ENCODE assay signal across 21 mouse cellular contexts in the genomic region with DNA sequence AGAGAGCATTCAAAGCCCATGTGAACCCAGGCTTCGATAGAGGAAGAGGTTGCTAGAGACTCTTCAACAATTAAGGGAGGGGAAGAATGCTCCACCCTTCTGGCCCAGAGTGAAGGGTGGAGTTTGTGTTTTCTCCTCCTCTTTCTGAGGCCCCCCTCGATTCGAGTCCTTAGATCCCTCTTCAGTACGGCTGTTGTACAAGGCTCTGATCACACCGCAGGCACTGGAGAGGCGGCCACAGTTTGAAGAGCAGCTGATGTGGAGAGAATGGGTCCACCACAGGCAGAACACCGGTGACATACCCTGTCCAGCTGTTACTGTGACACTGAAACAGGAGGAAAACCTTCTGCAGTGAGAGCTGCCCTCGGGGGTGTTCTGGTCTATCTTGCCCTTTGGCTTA.
DNase-seq lines count a peak whose midpoint lies in the region; ATAC-seq and TF ChIP-seq lines count a peak whose summit lies in the region.
"Had no signal": no experiment of that assay in that cellular context is flagged by ENCODE, and none has a peak within 500 bp of the region (broad histone marks: within the 10 kb centered on the region; RNA-seq: fewer than 3 reads in every experiment).

No protein-coding gene starts in this region.

- no peak for TF ChIP-seq CTCF in thymus, adult 2 months (IDR thresholded peaks at IDR 0.05; ENCODE audit: borderline replicate concordance, control insufficient read depth, extremely low read depth, insufficient read depth, low read length, poor library complexity)

- no peak overlapping the region for H3K4me3 ChIP-seq in forebrain, embryonic 11.5 days (ENCODE audit: low read depth, low read length)
- no peak overlapping the region for H3K4me3 ChIP-seq in forebrain, embryonic 12.5 days (replicated peaks)
- peak overlapping the region; percentile 42 for H3K4me3 ChIP-seq in thymus, adult 2 months (ENCODE audit: control insufficient read depth, insufficient read depth, low read length)
- H3K4me3 ChIP-seq: embryonic facial prominence, embryonic 10.5 days; forebrain, embryonic 15.5 days; heart, adult 2 months; heart, embryonic 13.5 days; hindbrain, embryonic 13.5 days had no signal

- no peak overlapping the region for H3K9ac ChIP-seq in forebrain, embryonic 11.5 days (ENCODE audit: low read length)
- no peak overlapping the region for H3K9ac ChIP-seq in forebrain, embryonic 12.5 days
- H3K9ac ChIP-seq: forebrain, embryonic 15.5 days; heart, embryonic 13.5 days; hindbrain, embryonic 13.5 days had no signal

- no peaks in the 10 kb centered on the region for H3K9me3 ChIP-seq in forebrain, embryonic 11.5 days (ENCODE audit: control insufficient read depth, low read length)
- no peaks in the 10 kb centered on the region for H3K9me3 ChIP-seq in forebrain, embryonic 12.5 days
- H3K9me3 ChIP-seq: embryonic facial prominence, embryonic 10.5 days; forebrain, embryonic 15.5 days; heart, embryonic 13.5 days; hindbrain, embryonic 13.5 days had no signal

- no peak for ATAC-seq in forebrain, embryonic 11.5 days (replicated peaks; ENCODE audit: low FRiP score)
- no peak for ATAC-seq in forebrain, embryonic 12.5 days (ENCODE audit: low FRiP score)
- ATAC-seq: activated CD4-positive, CD25-positive, alpha-beta regulatory T cell, adult 4 months; forebrain, embryonic 15.5 days; hindbrain, postnatal 0 days; Patski had no signal

- TF ChIP-seq POLR2A in thymus, adult 2 months (IDR thresholded peaks at IDR 0.05; ENCODE audit: control insufficient read depth, extremely low read depth, insufficient read depth, low read length, poor library complexity), result no peak

- peak; percentile 39 for DNase-seq in forebrain, embryonic 11.5 days (ENCODE audit: low spot score)
- peak; percentile 38 for DNase-seq in thymus, adult 2 months
- no peak for DNase-seq in thymus, adult 18-20 months
- peak; percentile 33 to 41 for DNase-seq in thymus, postnatal 36 days
- no peak for DNase-seq in left cerebral cortex, postnatal 36 days (ENCODE audit: low spot score in 2 of 2)
- DNase-seq in layer of hippocampus, postnatal 36 days, result no peak
- DNase-seq: adrenal gland, postnatal 14 days; cerebellum, adult 2 months; cerebellum, postnatal 10 days; gastrocnemius, postnatal 10 days; heart, adult 2 months; heart, postnatal 36 days had no signal

- H3K4me2 ChIP-seq in forebrain, embryonic 11.5 days (ENCODE audit: low read depth, low read length, severe bottlenecking), result no peak overlapping the region
- no peak overlapping the region for H3K4me2 ChIP-seq in forebrain, embryonic 12.5 days
- H3K4me2 ChIP-seq: forebrain, embryonic 15.5 days; heart, embryonic 13.5 days; hindbrain, embryonic 13.5 days had no signal

- no peak overlapping the region for H3K27ac ChIP-seq in forebrain, embryonic 11.5 days (ENCODE audit: low read depth, low read length)
- H3K27ac ChIP-seq in forebrain, embryonic 12.5 days, result no peak overlapping the region
- peak overlapping the region; percentile 41; the same call in 1 of the 2 replicates for H3K27ac ChIP-seq in thymus, adult 2 months (ENCODE audit: control insufficient read depth, insufficient read depth, low read length)
- H3K27ac ChIP-seq: embryonic facial prominence, embryonic 10.5 days; forebrain, embryonic 15.5 days; heart, adult 2 months; heart, embryonic 13.5 days; hindbrain, embryonic 13.5 days; hindbrain, postnatal 0 days had no signal

- WGBS in forebrain, embryonic 11.5 days, result 90% methylated on average over 8 of the region's 8 CpGs
- WGBS in forebrain, embryonic 12.5 days, result 87% methylated on average over 8 of the region's 8 CpGs
- WGBS in thymus, adult 2 months, result 57% methylated on average over 8 of the region's 8 CpGs

- H3K4me1 ChIP-seq in forebrain, embryonic 11.5 days (replicated peaks; ENCODE audit: control insufficient read depth, insufficient read depth, low read length), result no peaks in the 10 kb centered on the region
- no peaks in the 10 kb centered on the region; the same call in 1 of the 2 replicates for H3K4me1 ChIP-seq in forebrain, embryonic 12.5 days
- H3K4me1 ChIP-seq in thymus, adult 2 months (replicated peaks; ENCODE audit: control insufficient read depth, insufficient read depth, low read length), result peaks cover 38% of the 10 kb centered on the region

- intact Hi-C loops in left cerebral cortex, postnatal 36 days (cut with DNase I), result no loop called here

- no peaks in the 10 kb centered on the region for H3K36me3 ChIP-seq in forebrain, embryonic 11.5 days (ENCODE audit: control insufficient read depth, insufficient read depth, low read length)
- H3K36me3 ChIP-seq in forebrain, embryonic 12.5 days (replicated peaks), result no peaks in the 10 kb centered on the region
- no peaks in the 10 kb centered on the region; the same call in 1 of the 2 replicates for H3K36me3 ChIP-seq in thymus, adult 2 months (ENCODE audit: control insufficient read depth, insufficient read depth, low read length)
- H3K36me3 ChIP-seq: embryonic facial prominence, embryonic 10.5 days; forebrain, embryonic 15.5 days had no signal

- H3K27me3 ChIP-seq in forebrain, embryonic 11.5 days (ENCODE audit: control insufficient read depth, insufficient read depth, low read length), result no peaks in the 10 kb centered on the region
- no peaks in the 10 kb centered on the region for H3K27me3 ChIP-seq in forebrain, embryonic 12.5 days
- no peaks in the 10 kb centered on the region for H3K27me3 ChIP-seq in thymus, adult 2 months (ENCODE audit: control insufficient read depth, insufficient read depth, low read length)
- H3K27me3 ChIP-seq: CH12.LX; forebrain, embryonic 15.5 days; heart, embryonic 13.5 days; hindbrain, embryonic 13.5 days; Patski had no signal

Comparison
In these comparisons a context has a peak if more than half of its experiments do, and no peak if none do; other contexts are left out.
1. DNase-seq: peak in forebrain, embryonic 11.5 days (single experiment), thymus, adult 2 months (single experiment) and thymus, postnatal 36 days (2 of 2); none in thymus, adult 18-20 months (0 of 2), left cerebral cortex, postnatal 36 days (0 of 2) and layer of hippocampus, postnatal 36 days (0 of 2).